Mouse (Mus musculus) stomach, postnatal 0 days (tissue): ENCODE measurements around the gene Slc39a3.

ENCODE experiments used
- CTCF ChIP-seq: IDR thresholded peaks from 2 replicates; pipeline ENCODE4 v1.5.1; 2016; ENCODE audit warnings: antibody characterized with exemption, low read depth, mild to moderate bottlenecking, moderate library complexity
- EP300 ChIP-seq: optimal IDR thresholded peaks from 2 replicates; pipeline ENCODE3; 2016; ENCODE audit warnings: antibody characterized with exemption

GRCm38 (mm10) chr10:81007240-81007639 is 30.0 kb downstream of the Slc39a3 start:
- TF ChIP-seq EP300: no peak
- no peak for TF ChIP-seq CTCF
